Comparison of ENCODE assay signal across 27 mouse cellular contexts in genomic region chr3:65521391-65521790, GRCm38 (mm10).
"Had no signal": no experiment of that assay in that cellular context is flagged by ENCODE, and none has a peak within 500 bp of the region (broad histone marks: within the 10 kb centered on the region; RNA-seq: fewer than 3 reads in every experiment).

No protein-coding gene starts in this region.

- DNase-seq: gastrocnemius, postnatal 14 days; gastrocnemius, postnatal 36 days; heart, adult 11 months; heart, adult 2 months; heart, postnatal 14 days; heart, postnatal 36 days; kidney, adult 11 months; kidney, adult 2 months; kidney, adult 9 months; kidney, postnatal 14 days; kidney, postnatal 36 days; layer of hippocampus, adult 9-11 months; layer of hippocampus, postnatal 36 days; left cerebral cortex, postnatal 4 days had no signal

- H3K36me3 ChIP-seq: heart, embryonic 13.5 days; heart, embryonic 15.5 days; hindbrain, embryonic 13.5 days; hindbrain, embryonic 15.5 days; kidney, embryonic 15.5 days; limb, embryonic 13.5 days; limb, embryonic 15.5 days; liver, embryonic 12.5 days had no signal

- H3K9ac ChIP-seq: heart, embryonic 13.5 days; heart, embryonic 15.5 days; hindbrain, embryonic 13.5 days; hindbrain, embryonic 15.5 days; kidney, embryonic 15.5 days; limb, embryonic 13.5 days; limb, embryonic 15.5 days; liver, embryonic 12.5 days; liver, embryonic 14.5 days had no signal

- ATAC-seq: hindbrain, postnatal 0 days; intestine, embryonic 16.5 days; liver, embryonic 12.5 days had no signal

- H3K27me3 ChIP-seq: heart, embryonic 13.5 days; heart, embryonic 15.5 days; hindbrain, embryonic 13.5 days; hindbrain, embryonic 15.5 days; kidney, embryonic 15.5 days; limb, embryonic 13.5 days; limb, embryonic 15.5 days; liver, embryonic 12.5 days had no signal

- H3K4me3 ChIP-seq: heart, adult 2 months; heart, embryonic 13.5 days; heart, embryonic 15.5 days; hindbrain, embryonic 13.5 days; hindbrain, embryonic 15.5 days; kidney, embryonic 15.5 days; limb, embryonic 13.5 days; limb, embryonic 15.5 days; liver, embryonic 12.5 days had no signal

- H3K27ac ChIP-seq: heart, adult 2 months; heart, embryonic 13.5 days; heart, embryonic 15.5 days; hindbrain, embryonic 13.5 days; hindbrain, embryonic 15.5 days; hindbrain, postnatal 0 days; kidney, embryonic 15.5 days; kidney, postnatal 0 days; limb, embryonic 13.5 days; limb, embryonic 15.5 days; liver, embryonic 12.5 days; liver, embryonic 14.5 days had no signal

- H3K9me3 ChIP-seq: heart, embryonic 13.5 days; heart, embryonic 15.5 days; hindbrain, embryonic 13.5 days; hindbrain, embryonic 15.5 days; kidney, embryonic 15.5 days; limb, embryonic 13.5 days; limb, embryonic 15.5 days; liver, embryonic 12.5 days had no signal

- H3K4me2 ChIP-seq: heart, embryonic 11.5 days; heart, embryonic 13.5 days; heart, embryonic 15.5 days; hindbrain, embryonic 13.5 days; hindbrain, embryonic 15.5 days; kidney, embryonic 15.5 days; limb, embryonic 13.5 days; limb, embryonic 15.5 days; liver, embryonic 12.5 days had no signal
